Mouse (Mus musculus): ENCODE measurements around the gene Olfr92.
A peak's percentile ranks its signal among the peaks of the same experiment; 100 is the strongest.

Gene Olfr92

GRCm38 (mm10) chr17:37062101-37062641 lies 57.7 kb downstream of the Olfr92 start:
- DNase-seq (ENCODE audit: low spot score in 2 of 2): peak in 1 of 2 experiments; percentile 75

GRCm38 (mm10) chr17:37061435-37061834 lies 58.5 kb downstream of the Olfr92 start:
- DNase-seq (ENCODE audit: low spot score in 2 of 2): no peak
